Mouse (Mus musculus): ENCODE data around the gene Sfxn3. TPM values are rescaled to one million over a fixed set of nuclear protein-coding genes. Genes with fewer than 3 reads are reported as not detected.

Gene Sfxn3
- polyA plus RNA-seq, 1 experiment, result 0.11 TPM

GRCm38 (mm10) chr19:45058113-45058839 is 11.0 kb downstream of the Sfxn3 start:
- peak overlapping the region; percentile 83 for H3K4me3 ChIP-seq (replicated peaks)
- TF ChIP-seq TAL1 (IDR thresholded peaks at IDR 0.05; ENCODE audit: low read length) (no peak), GATA1 (IDR thresholded peaks at IDR 0.05; ENCODE audit: low read length) (no peak)
- H3K9me3 ChIP-seq (ENCODE audit: control insufficient read depth, low read length), result no peaks in the 10 kb centered on the region
- no peaks in the 10 kb centered on the region for H3K36me3 ChIP-seq (ENCODE audit: control insufficient read depth)
- H3K27me3 ChIP-seq (ENCODE audit: control insufficient read depth), result no peaks in the 10 kb centered on the region
- peaks cover 44% of the 10 kb centered on the region for H3K4me1 ChIP-seq (ENCODE audit: control insufficient read depth)

DNA sequence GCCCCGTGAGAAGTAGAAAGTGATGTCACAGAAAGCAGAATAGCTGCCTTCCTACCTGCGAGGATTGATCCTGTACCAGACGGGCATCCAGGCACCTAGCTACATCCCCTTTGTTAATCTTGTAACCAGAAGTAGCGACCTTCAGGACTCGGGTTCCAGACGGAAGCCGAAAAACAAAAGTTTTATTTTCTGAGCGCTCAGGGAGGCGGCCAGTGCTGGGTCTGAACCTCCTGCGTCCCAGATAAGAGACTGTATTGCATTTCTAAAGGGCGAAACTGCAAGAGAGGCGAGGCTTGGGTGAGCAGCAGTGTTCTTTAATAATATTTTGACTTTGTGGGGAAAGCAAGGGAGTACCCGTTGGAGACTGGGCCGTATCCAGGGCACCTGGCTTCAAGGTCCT is 11.5 kb downstream of the Sfxn3 start:
- no peaks in the 10 kb centered on the region for H3K36me3 ChIP-seq (ENCODE audit: control insufficient read depth)
- H3K4me1 ChIP-seq (ENCODE audit: control insufficient read depth), result peaks cover 47% of the 10 kb centered on the region
- H3K27me3 ChIP-seq (ENCODE audit: control insufficient read depth), result peaks cover under 1% of the 10 kb centered on the region; the same call in 1 of the 2 replicates
- TF ChIP-seq GATA1 (IDR thresholded peaks at IDR 0.05; ENCODE audit: low read length), result peak; percentile 35
- no peak for TF ChIP-seq TAL1 (IDR thresholded peaks at IDR 0.05; ENCODE audit: low read length)
- H3K9me3 ChIP-seq (ENCODE audit: control insufficient read depth, low read length), result no peaks in the 10 kb centered on the region
- H3K4me3 ChIP-seq (replicated peaks), result peak overlapping the region; percentile 83

DNA sequence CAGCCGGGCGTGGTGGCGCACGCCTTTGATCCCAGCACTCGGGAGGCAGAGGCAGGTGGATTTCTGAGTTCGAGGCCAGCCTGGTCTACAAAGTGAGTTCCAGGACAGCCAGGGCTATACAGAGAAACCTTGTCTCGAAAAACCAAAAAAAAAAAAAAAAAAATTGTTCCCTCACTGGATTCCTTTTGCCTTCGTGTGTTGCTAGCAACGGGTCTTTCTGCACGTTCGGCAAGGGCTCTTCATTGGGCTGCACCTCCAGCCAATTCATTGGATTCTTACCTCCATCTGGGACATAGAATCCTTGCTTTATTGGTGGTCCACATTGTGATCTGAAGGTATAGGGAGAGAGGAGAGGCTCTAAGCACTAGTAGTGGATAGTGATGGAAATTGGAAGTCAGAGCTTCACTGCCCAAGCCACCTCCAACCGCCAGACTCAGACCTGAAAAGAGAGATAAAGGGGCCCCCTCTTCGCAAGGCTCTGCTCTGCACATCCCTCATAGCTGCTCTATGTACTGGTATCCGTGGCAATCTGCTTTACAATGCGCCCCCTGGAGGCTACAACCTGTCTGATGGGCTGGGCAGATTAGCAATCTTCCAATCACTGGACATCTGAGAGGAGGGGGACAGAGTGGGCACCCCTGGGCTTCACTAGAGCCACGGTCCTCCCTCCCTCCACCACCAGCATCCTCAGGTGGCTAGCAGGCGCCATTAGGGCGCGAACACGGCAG is 16.4 kb downstream of the Sfxn3 start:
- H3K9me3 ChIP-seq (ENCODE audit: control insufficient read depth, low read length), result no peaks in the 10 kb centered on the region
- TF ChIP-seq GATA1 (IDR thresholded peaks at IDR 0.05; ENCODE audit: low read length), result peak; percentile 55
- no peak for TF ChIP-seq TAL1 (IDR thresholded peaks at IDR 0.05; ENCODE audit: low read length)
- H3K4me3 ChIP-seq (replicated peaks), result peak overlapping the region; percentile 26
- H3K4me1 ChIP-seq (ENCODE audit: control insufficient read depth), result peaks cover 46% of the 10 kb centered on the region
- H3K27me3 ChIP-seq (ENCODE audit: control insufficient read depth), result peaks cover 36% of the 10 kb centered on the region
- no peaks in the 10 kb centered on the region for H3K36me3 ChIP-seq (ENCODE audit: control insufficient read depth)

DNA sequence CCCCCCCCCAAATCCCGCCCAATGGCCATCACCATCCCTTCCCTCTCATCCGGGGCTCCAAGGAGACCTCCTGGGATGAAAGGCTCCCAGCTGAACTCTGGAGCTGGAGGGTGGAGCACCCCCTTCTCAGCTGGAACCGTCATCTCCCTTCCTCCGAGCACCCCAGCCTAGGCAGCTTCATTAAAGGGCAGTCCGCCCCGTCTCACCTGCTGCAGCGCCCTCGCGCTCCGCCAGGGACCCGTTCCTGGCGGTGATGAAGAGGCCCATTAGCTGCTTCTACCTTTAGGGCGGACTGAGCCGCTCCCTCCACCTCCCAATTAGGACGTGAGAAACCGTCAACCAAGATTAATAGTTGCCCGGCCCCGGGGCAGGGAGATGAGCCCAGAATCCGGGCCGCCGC is 17.9 kb downstream of the Sfxn3 start:
- TF ChIP-seq TAL1 (IDR thresholded peaks at IDR 0.05; ENCODE audit: low read length) (no peak), GATA1 (IDR thresholded peaks at IDR 0.05; ENCODE audit: low read length) (no peak)
- no peaks in the 10 kb centered on the region for H3K9me3 ChIP-seq (ENCODE audit: control insufficient read depth, low read length)
- no peaks in the 10 kb centered on the region for H3K36me3 ChIP-seq (ENCODE audit: control insufficient read depth)
- H3K4me1 ChIP-seq (ENCODE audit: control insufficient read depth), result peaks cover 36% of the 10 kb centered on the region
- no peak overlapping the region for H3K4me3 ChIP-seq (replicated peaks)
- peaks cover 36% of the 10 kb centered on the region for H3K27me3 ChIP-seq (ENCODE audit: control insufficient read depth)

DNA sequence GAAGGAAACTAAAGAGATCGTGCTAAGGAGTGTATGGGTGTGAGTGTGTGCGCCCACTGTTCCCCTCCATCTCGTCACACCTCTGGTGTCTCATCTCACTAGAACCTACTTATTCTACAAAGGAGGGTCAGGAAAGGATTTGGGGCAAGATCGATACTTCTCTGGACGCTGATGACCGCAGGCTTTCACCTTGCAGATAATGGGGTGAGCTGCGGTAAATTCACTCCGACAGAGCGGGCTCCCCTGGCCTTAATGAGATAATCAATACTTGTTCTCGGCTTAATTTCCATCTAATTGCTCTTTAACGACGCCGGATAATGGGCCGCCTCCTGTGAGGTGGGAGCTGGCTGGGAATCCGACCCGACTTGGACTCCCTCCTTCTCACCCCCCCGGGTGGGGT is 19.9 kb downstream of the Sfxn3 start:
- TF ChIP-seq TAL1 (IDR thresholded peaks at IDR 0.05; ENCODE audit: low read length) (no peak), GATA1 (IDR thresholded peaks at IDR 0.05; ENCODE audit: low read length) (no peak)
- peaks cover 36% of the 10 kb centered on the region for H3K27me3 ChIP-seq (ENCODE audit: control insufficient read depth)
- no peak overlapping the region for H3K4me3 ChIP-seq (replicated peaks)
- H3K4me1 ChIP-seq (ENCODE audit: control insufficient read depth), result peaks cover 34% of the 10 kb centered on the region
- H3K36me3 ChIP-seq (ENCODE audit: control insufficient read depth), result no peaks in the 10 kb centered on the region
- H3K9me3 ChIP-seq (ENCODE audit: control insufficient read depth, low read length), result no peaks in the 10 kb centered on the region

GRCm38 (mm10) chr19:45067758-45068510 is 20.6 kb downstream of the Sfxn3 start:
- no peaks in the 10 kb centered on the region for H3K9me3 ChIP-seq (ENCODE audit: control insufficient read depth, low read length)
- TF ChIP-seq TAL1 (IDR thresholded peaks at IDR 0.05; ENCODE audit: low read length) (no peak), GATA1 (IDR thresholded peaks at IDR 0.05; ENCODE audit: low read length) (no peak)
- no peaks in the 10 kb centered on the region for H3K36me3 ChIP-seq (ENCODE audit: control insufficient read depth)
- H3K4me3 ChIP-seq (replicated peaks), result no peak overlapping the region
- H3K27me3 ChIP-seq (ENCODE audit: control insufficient read depth), result peaks cover 36% of the 10 kb centered on the region
- peaks cover 34% of the 10 kb centered on the region for H3K4me1 ChIP-seq (ENCODE audit: control insufficient read depth)

- peaks cover 16% of the 10 kb centered on the region; the same call in 1 of the 2 replicates for H3K9me3 ChIP-seq (ENCODE audit: control insufficient read depth, low read length)
- peak overlapping the region; percentile 65 for H3K4me3 ChIP-seq (replicated peaks)
- peaks cover 38% of the 10 kb centered on the region for H3K4me1 ChIP-seq (ENCODE audit: control insufficient read depth)
- TF ChIP-seq TAL1 (IDR thresholded peaks at IDR 0.05; ENCODE audit: low read length) (no peak), GATA1 (IDR thresholded peaks at IDR 0.05; ENCODE audit: low read length) (no peak)
- peaks cover 41% of the 10 kb centered on the region for H3K27me3 ChIP-seq (ENCODE audit: control insufficient read depth)
- H3K36me3 ChIP-seq (ENCODE audit: control insufficient read depth), result no peaks in the 10 kb centered on the region
Observed at GRCm38 (mm10) chr19:45073871-45074542, 26.7 kb downstream of the Sfxn3 start.

DNA sequence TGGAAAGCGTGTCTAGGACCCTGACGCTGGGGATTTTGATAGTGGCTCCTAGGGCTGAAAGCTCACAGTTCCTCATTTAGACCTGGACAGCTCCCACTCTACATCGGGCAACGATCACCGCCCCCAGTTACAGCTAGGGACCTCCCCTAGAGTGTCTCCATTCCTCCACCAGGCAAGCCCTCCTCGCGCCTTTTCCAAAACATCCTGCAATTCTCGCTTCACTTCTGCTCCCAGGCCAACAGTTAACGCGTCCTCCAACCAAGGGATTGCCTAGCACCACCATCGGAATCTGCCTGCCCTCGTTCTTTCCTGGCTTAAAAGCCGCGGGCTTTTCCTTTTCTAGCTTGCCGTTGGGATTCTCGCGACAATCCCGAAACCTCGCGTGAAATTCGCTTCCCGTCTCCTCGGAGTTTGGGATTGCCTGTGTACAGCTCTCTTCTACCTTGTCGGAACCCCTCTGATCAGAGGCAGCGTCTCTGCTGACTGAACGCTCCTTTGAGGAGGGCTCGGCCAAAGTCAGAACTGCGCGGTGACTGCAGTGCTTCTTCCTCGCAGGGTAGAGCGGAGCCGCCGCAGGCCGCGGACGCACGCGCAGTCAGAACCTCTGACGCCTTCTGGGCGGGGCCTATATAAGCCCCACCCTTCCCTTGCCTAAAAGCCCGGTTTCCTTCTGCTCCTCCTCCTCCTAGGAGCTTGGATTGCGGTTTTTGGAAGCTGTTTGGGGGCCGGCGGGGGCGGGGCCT is 27.4 kb downstream of the Sfxn3 start, which contains the start of gene Kazald1:
TSS of gene Kazald1 (plus strand) at position 662 of the 743 bp plus-strand sequence.
- peaks cover 40% of the 10 kb centered on the region for H3K4me1 ChIP-seq (ENCODE audit: control insufficient read depth)

More for the DNA sequence above, 27.4 kb downstream of the Sfxn3 start, which contains the start of gene Kazald1:
- no peak for TF ChIP-seq GATA1 (IDR thresholded peaks at IDR 0.05; ENCODE audit: low read length)
- TF ChIP-seq TAL1 (IDR thresholded peaks at IDR 0.05; ENCODE audit: low read length), result no peak
- Histone ChIP-seq H3K36me3 (ENCODE audit: control insufficient read depth) (no peaks in the 10 kb centered on the region), H3K9me3 (ENCODE audit: control insufficient read depth, low read length) (peaks cover 16% of the 10 kb centered on the region; the same call in 1 of the 2 replicates), H3K4me3 (replicated peaks) (peak within 1 kb of the TSS; percentile 65), H3K27me3 (ENCODE audit: control insufficient read depth) (peaks cover 48% of the 10 kb centered on the region)
